Mouse (Mus musculus) embryonic facial prominence, embryonic 12.5 days (tissue): ENCODE measurements around the gene Fxyd7. TPM values are rescaled to one million over a fixed set of nuclear protein-coding genes. Genes with fewer than 3 reads are reported as not detected.

ENCODE experiments used
- ATAC-seq: fragments of 200-750 bp; cut with Nextera tagmentation; 2 replicates; pipeline ENCODE4 v1.8.0; 2017; ENCODE audit not compliant: insufficient number of reproducible peaks, insufficient read depth, low FRiP score, low TSS enrichment
- H3K27ac ChIP-seq: fragments of 300-500 bp; sonication (generic); 2 replicates; pipeline ENCODE4 v1.5.1; 2016; ENCODE audit warnings: mild to moderate bottlenecking
- H3K27me3 ChIP-seq: fragments of 300-500 bp; sonication (generic); 2 replicates; pipeline ENCODE4 v1.6.1; 2016; ENCODE audit warnings: mild to moderate bottlenecking, moderate library complexity
- H3K36me3 ChIP-seq: fragments of 300-500 bp; sonication (generic); 2 replicates; pipeline ENCODE4 v1.6.1; 2016; ENCODE audit warnings: mild to moderate bottlenecking
- H3K4me1 ChIP-seq: fragments of 300-500 bp; sonication (generic); 2 replicates; pipeline ENCODE4 v1.6.1; 2016
- H3K4me2 ChIP-seq: fragments of 300-500 bp; sonication (generic); replicated peaks from 2 replicates; pipeline ENCODE4 v1.6.1; 2016; ENCODE audit warnings: mild to moderate bottlenecking, moderate library complexity
- H3K4me3 ChIP-seq: fragments of 300-500 bp; sonication (generic); 2 replicates; pipeline ENCODE4 v1.5.1; 2016; ENCODE audit warnings: mild to moderate bottlenecking
- H3K9ac ChIP-seq: fragments of 300-500 bp; sonication (generic); 2 replicates; pipeline ENCODE4 v1.6.1; 2016; ENCODE audit warnings: mild to moderate bottlenecking, moderate library complexity
- H3K9me3 ChIP-seq: fragments of 300-500 bp; sonication (generic); 2 replicates; pipeline ENCODE4 v1.6.1; 2016; ENCODE audit warnings: mild to moderate bottlenecking, moderate library complexity
- WGBS: fragments of 180-500 bp; shearing (Covaris S2); methylation state at CpG from one replicate; pipeline ENCODE4 v1.1.7; 2016; 5-methylcytosine and 5-hydroxymethylcytosine counted together
- polyA plus RNA-seq: library from polyadenylated mRNA; unstranded; fragments of >200 nt; fragmentation: Nextera tagmentation; extraction: Ambion mirVana; gene quantifications from 2 replicates; pipeline ENCODE4 v1.2.1, GENCODE M21; 2016

Fxyd7 gene
- polyA plus RNA-seq, 1 experiment from 2014 or later, result 26.0 TPM

GRCm38 (mm10) chr7:31086175-31086755 lies 35.0 kb upstream of the Fxyd7 start:
- WGBS, result 87% methylated on average over 9 of the region's 9 CpGs
- no peaks in the 10 kb centered on the region for H3K27me3 ChIP-seq
- no peaks in the 10 kb centered on the region for H3K36me3 ChIP-seq
- H3K27ac ChIP-seq, result no peak overlapping the region
- no peak overlapping the region for H3K4me3 ChIP-seq
- H3K4me1 ChIP-seq, result peaks cover 26% of the 10 kb centered on the region; the same call in 1 of the 2 replicates
- no peak overlapping the region for H3K4me2 ChIP-seq
- no peaks in the 10 kb centered on the region for H3K9me3 ChIP-seq
- no peak overlapping the region for H3K9ac ChIP-seq
- no peak for ATAC-seq

DNA sequence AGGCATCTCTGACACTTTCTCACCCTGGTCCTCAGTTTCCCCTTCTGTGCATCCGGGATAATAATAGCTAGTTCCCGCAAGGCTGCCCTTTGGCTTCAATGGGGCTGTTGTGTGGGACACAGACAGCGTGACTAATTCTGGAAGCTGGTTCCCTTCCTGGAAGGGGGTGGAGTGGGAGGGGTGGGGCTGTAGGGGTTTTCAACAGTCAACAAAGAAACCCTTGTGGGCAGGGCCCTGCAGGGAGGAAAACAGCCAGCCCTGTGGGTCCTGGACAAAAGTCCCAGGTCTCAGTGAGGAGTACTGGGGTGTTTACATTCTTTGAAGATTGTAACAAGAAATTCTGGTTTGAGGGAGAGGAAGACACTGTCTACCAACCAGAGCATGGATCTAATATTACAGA lies 33.9 kb upstream of the Fxyd7 start:
- WGBS, result 21% methylated on average over 3 of the region's 3 CpGs
- H3K4me1 ChIP-seq, result peaks cover 26% of the 10 kb centered on the region; the same call in 1 of the 2 replicates
- ATAC-seq, result no peak
- H3K4me3 ChIP-seq, result no peak overlapping the region
- H3K27ac ChIP-seq, result peak overlapping the region; percentile 72
- H3K9ac ChIP-seq, result no peak overlapping the region
- no peaks in the 10 kb centered on the region for H3K9me3 ChIP-seq
- H3K36me3 ChIP-seq, result no peaks in the 10 kb centered on the region
- no peak overlapping the region for H3K4me2 ChIP-seq
- no peaks in the 10 kb centered on the region for H3K27me3 ChIP-seq

GRCm38 (mm10) chr7:31084140-31084539 lies 32.9 kb upstream of the Fxyd7 start:
- Histone ChIP-seq H3K4me3 (no peak overlapping the region), H3K27me3 (no peaks in the 10 kb centered on the region), H3K9ac (no peak overlapping the region), H3K4me1 (peaks cover 26% of the 10 kb centered on the region; the same call in 1 of the 2 replicates), H3K27ac (peak overlapping the region; percentile 70), H3K4me2 (no peak overlapping the region), H3K9me3 (no peaks in the 10 kb centered on the region), H3K36me3 (no peaks in the 10 kb centered on the region)
- WGBS, result 40% methylated on average over 9 of the region's 9 CpGs
- 0 out of 2 replicates have a peak, but pooled peaks have one; percentile 68 for ATAC-seq

GRCm38 (mm10) chr7:31082831-31083588 lies 31.7 kb upstream of the Fxyd7 start:
- 40% methylated on average over 14 of the region's 14 CpGs for WGBS
- no peaks in the 10 kb centered on the region for H3K36me3 ChIP-seq
- H3K27me3 ChIP-seq, result no peaks in the 10 kb centered on the region
- H3K4me2 ChIP-seq, result no peak overlapping the region
- H3K9me3 ChIP-seq, result no peaks in the 10 kb centered on the region
- ATAC-seq, result no peak
- peaks cover 26% of the 10 kb centered on the region; the same call in 1 of the 2 replicates for H3K4me1 ChIP-seq
- H3K9ac ChIP-seq, result no peak overlapping the region
- no peak overlapping the region for H3K4me3 ChIP-seq
- H3K27ac ChIP-seq, result peak overlapping the region; percentile 70; the same call in 1 of the 2 replicates

DNA sequence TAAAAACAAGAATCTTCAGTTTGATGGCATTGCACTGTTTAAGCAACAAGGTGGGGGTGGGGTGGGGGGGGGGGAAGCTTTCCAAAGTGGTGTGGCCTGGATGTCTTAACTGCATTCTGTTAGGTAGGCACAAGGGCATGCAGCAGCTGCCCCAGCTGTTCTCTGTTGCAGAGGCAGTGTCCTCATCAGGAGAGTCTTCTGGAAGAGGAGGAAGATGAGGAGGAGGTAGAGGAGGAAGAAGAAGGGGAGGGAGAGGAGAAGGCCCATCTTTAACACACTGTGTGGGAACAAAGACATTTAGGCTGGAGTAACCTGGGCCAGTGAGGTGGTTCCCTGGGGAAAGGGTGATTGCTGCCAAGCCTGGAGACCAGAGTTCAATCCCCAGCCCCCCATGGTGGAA lies 30.8 kb upstream of the Fxyd7 start:
- Histone ChIP-seq H3K9ac (no peak overlapping the region), H3K4me3 (no peak overlapping the region), H3K27ac (no peak overlapping the region), H3K4me1 (peaks cover 34% of the 10 kb centered on the region), H3K4me2 (no peak overlapping the region), H3K36me3 (no peaks in the 10 kb centered on the region), H3K27me3 (no peaks in the 10 kb centered on the region), H3K9me3 (no peaks in the 10 kb centered on the region)
- ATAC-seq, result no peak

GRCm38 (mm10) chr7:31081106-31081505 lies 29.8 kb upstream of the Fxyd7 start:
- H3K4me1 ChIP-seq, result peaks cover 40% of the 10 kb centered on the region
- WGBS, result 35% methylated on average over 1 of the region's 1 CpGs
- no peak overlapping the region for H3K4me3 ChIP-seq
- H3K27ac ChIP-seq, result no peak overlapping the region
- H3K9ac ChIP-seq, result no peak overlapping the region
- no peaks in the 10 kb centered on the region for H3K9me3 ChIP-seq
- H3K36me3 ChIP-seq, result no peaks in the 10 kb centered on the region
- H3K27me3 ChIP-seq, result no peaks in the 10 kb centered on the region
- H3K4me2 ChIP-seq, result no peak overlapping the region
- ATAC-seq, result no peak

DNA sequence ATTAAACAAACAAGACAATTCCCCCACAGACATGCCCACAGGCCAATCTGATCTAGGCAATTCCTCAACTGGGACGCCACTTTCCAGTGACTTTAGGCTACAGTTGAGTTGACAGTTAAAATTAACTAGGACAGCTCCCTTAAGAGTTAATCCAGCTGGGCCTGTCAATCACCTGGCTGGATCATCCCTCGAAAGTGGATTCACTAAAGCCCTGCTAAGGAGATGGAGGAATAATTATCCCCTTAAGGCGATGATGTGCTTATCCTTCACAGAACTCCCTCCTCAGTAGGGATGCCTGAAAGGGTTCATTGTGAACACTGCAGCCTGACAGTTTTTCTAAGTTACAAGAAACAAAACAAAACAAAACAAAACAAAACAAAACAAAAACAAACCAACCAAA lies 29.3 kb upstream of the Fxyd7 start:
- 29% methylated on average over 3 of the region's 3 CpGs for WGBS
- no peak for ATAC-seq

DNA sequence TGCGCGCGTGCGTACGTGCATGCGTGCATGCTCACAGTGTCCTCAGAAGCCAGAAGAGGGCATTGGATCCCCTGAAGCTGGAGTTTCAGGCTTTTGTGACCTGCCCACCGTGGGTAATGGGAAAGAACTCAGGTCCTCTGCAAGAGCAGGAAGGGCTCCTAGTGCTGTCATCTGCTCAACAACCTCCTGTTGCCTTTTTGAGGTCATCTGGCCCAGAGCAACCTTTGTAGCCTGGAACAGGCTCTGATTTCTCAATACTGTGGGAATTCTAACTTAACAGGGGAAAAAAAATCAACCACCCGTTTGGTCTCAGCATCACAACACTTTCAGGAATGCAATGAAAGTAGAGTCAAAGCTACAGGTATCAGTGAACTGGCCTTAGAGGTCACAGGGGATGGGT lies 28.4 kb upstream of the Fxyd7 start:
- ATAC-seq, result no peak
- no peaks in the 10 kb centered on the region for H3K27me3 ChIP-seq
- no peaks in the 10 kb centered on the region for H3K36me3 ChIP-seq
- no peak overlapping the region for H3K9ac ChIP-seq
- peaks cover 33% of the 10 kb centered on the region for H3K4me1 ChIP-seq
- no peaks in the 10 kb centered on the region for H3K9me3 ChIP-seq
- no peak overlapping the region for H3K4me3 ChIP-seq
- WGBS, result 97% methylated on average over 8 of the region's 8 CpGs
- no peak overlapping the region for H3K4me2 ChIP-seq
- no peak overlapping the region for H3K27ac ChIP-seq

More for the DNA sequence above, 29.3 kb upstream of the Fxyd7 start:
- Histone ChIP-seq H3K27ac (no peak overlapping the region), H3K4me1 (peaks cover 40% of the 10 kb centered on the region), H3K9ac (no peak overlapping the region), H3K36me3 (no peaks in the 10 kb centered on the region), H3K4me2 (no peak overlapping the region), H3K4me3 (no peak overlapping the region), H3K27me3 (no peaks in the 10 kb centered on the region), H3K9me3 (no peaks in the 10 kb centered on the region)

DNA sequence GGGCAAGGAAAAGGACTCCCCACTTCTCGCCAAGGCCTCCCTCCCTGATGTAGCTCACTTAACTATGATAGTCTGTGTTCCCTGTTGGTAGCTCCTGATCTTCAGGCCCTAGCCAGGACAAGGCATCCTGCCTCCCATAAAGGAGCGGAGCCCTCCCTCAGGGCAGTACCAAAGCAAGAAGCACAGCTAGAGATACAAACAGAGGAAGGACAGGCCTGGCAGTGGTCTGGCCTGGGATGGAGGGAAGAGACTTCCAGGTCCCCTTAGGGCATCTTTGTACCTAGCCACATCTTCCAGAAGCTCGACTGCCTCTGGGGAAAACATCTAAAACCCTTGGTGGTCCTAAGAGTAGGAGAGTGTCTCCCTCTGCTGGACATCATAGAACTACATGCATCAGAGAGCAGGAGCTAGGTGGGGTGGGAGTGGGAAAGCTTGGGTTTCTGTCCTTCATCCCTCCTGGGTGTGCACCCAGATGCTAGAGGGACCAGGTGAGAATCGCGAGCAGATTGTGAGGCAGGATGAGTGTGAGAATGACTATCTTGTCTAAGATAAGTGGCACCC lies 26.7 kb upstream of the Fxyd7 start:
- Histone ChIP-seq H3K27me3 (no peaks in the 10 kb centered on the region), H3K27ac (peak overlapping the region; percentile 9; the same call in 1 of the 2 replicates), H3K9ac (no peak overlapping the region), H3K4me2 (no peak overlapping the region), H3K4me1 (peaks cover 18% of the 10 kb centered on the region), H3K9me3 (no peaks in the 10 kb centered on the region), H3K36me3 (no peaks in the 10 kb centered on the region), H3K4me3 (no peak overlapping the region)
- 33% methylated on average over 5 of the region's 5 CpGs for WGBS
- ATAC-seq, result no peak

DNA sequence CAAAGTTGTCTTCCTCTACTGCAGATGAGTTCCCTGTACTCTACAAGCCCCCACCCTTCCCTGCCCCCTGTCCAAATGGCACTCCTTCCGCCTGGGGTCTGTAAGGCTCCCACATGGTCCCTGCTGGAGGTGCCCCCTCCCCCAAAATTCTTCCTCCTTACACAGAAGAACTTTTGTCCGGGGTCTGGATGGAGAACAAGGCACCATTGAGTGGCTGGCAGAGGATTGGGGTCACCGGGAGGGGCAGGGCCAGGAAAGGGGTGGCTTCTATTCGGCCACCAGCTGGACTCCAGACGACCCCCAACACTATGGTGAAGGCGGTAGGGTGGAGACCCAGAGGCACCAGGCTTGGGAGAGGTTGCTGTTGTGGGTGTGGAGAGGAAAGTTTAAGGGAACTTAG lies 26.2 kb upstream of the Fxyd7 start:
- Histone ChIP-seq H3K4me2 (no peak overlapping the region), H3K27me3 (no peaks in the 10 kb centered on the region), H3K4me3 (no peak overlapping the region), H3K4me1 (peaks cover 14% of the 10 kb centered on the region), H3K9me3 (no peaks in the 10 kb centered on the region), H3K27ac (0 out of 2 replicates have a peak overlapping the region, but pooled peaks have one; percentile 9), H3K9ac (no peak overlapping the region), H3K36me3 (no peaks in the 10 kb centered on the region)
- 25% methylated on average over 6 of the region's 6 CpGs for WGBS
- ATAC-seq, result peak; percentile 29; the same call in 1 of the 2 replicates

- Histone ChIP-seq H3K9ac (no peak within 1 kb of the TSS), H3K4me1 (peaks cover 14% of the 10 kb centered on the region), H3K4me3 (no peak within 1 kb of the TSS), H3K27me3 (no peaks in the 10 kb centered on the region), H3K36me3 (no peaks in the 10 kb centered on the region), H3K27ac (peak within 1 kb of the TSS; percentile 14; the same call in 1 of the 2 replicates), H3K9me3 (no peaks in the 10 kb centered on the region), H3K4me2 (0 out of 2 replicates have a peak within 1 kb of the TSS, but pooled peaks have one; percentile 11)
- 41% methylated on average over 5 of the region's 5 CpGs for WGBS
- ATAC-seq, result no peak
Measured at GRCm38 (mm10) chr7:31076492-31076891, 25.2 kb upstream of the Fxyd7 start, which contains the start of gene Fxyd3. Fxyd3 (minus strand) TSS chr7:31076704.

- Histone ChIP-seq H3K4me3 (no peak overlapping the region), H3K4me1 (peaks cover 14% of the 10 kb centered on the region), H3K9ac (no peak overlapping the region), H3K36me3 (no peaks in the 10 kb centered on the region), H3K27ac (no peak overlapping the region), H3K9me3 (no peaks in the 10 kb centered on the region), H3K4me2 (no peak overlapping the region), H3K27me3 (no peaks in the 10 kb centered on the region)
- 86% methylated on average over 5 of the region's 5 CpGs for WGBS
- ATAC-seq, result no peak
Measured at GRCm38 (mm10) chr7:31074713-31075069, 23.4 kb upstream of the Fxyd7 start.
